Mouse (Mus musculus) midbrain, embryonic 16.5 days (tissue): ENCODE results near the gene Kcnq1. TPM values are rescaled to one million over a fixed set of nuclear protein-coding genes. Genes with fewer than 3 reads are reported as not detected.

Experiments used
- ATAC-seq: fragments of 200-750 bp; cut with Nextera tagmentation; 2 replicates; pipeline ENCODE4 v1.8.0; 2017; ENCODE audit warnings: moderate TSS enrichment
- H3K27ac ChIP-seq: fragments of 300-500 bp; sonication (generic); 2 replicates; pipeline ENCODE4 v1.5.1; 2014; ENCODE audit warnings: mild to moderate bottlenecking, low read length, mixed read lengths
- H3K27me3 ChIP-seq: fragments of 300-500 bp; sonication (generic); 2 replicates; pipeline ENCODE4 v1.6.1; 2014; ENCODE audit warnings: low read depth, low read length, mixed read lengths; ENCODE audit not compliant: control insufficient read depth, insufficient read depth
- H3K36me3 ChIP-seq: fragments of 300-500 bp; sonication (generic); 2 replicates; pipeline ENCODE4 v1.6.1; 2014; ENCODE audit warnings: mild to moderate bottlenecking, low read length, moderate library complexity, mixed read lengths; ENCODE audit not compliant: control insufficient read depth, insufficient read depth
- H3K4me1 ChIP-seq: fragments of 300-500 bp; sonication (generic); 2 replicates; pipeline ENCODE4 v1.6.1; 2014; ENCODE audit warnings: mild to moderate bottlenecking, low read length, mixed read lengths; ENCODE audit not compliant: control insufficient read depth, insufficient read depth
- H3K4me2 ChIP-seq: fragments of 300-500 bp; sonication (generic); 2 replicates; pipeline ENCODE4 v1.6.1; 2014; ENCODE audit warnings: mild to moderate bottlenecking, low read length, mixed read lengths
- H3K4me3 ChIP-seq: fragments of 300-500 bp; sonication (generic); 2 replicates; pipeline ENCODE4 v1.5.1; 2014; ENCODE audit warnings: low read depth, mild to moderate bottlenecking, low read length, moderate library complexity, mixed read lengths
- H3K9ac ChIP-seq: fragments of 300-500 bp; sonication (generic); 2 replicates; pipeline ENCODE4 v1.6.1; 2014; ENCODE audit warnings: low read depth, low read length, mixed read lengths
- H3K9me3 ChIP-seq: fragments of 300-500 bp; sonication (generic); replicated peaks from 2 replicates; pipeline ENCODE4 v1.6.1; 2014; ENCODE audit warnings: mild to moderate bottlenecking, low read length, mixed read lengths; ENCODE audit not compliant: control insufficient read depth, poor library complexity, severe bottlenecking
- WGBS: fragments of 180-500 bp; shearing (Covaris S2); extraction: QIAGEN DNeasy Blood & Tissue Kit; methylation state at CpG from one replicate; pipeline ENCODE4 v1.1.7; 2014; 5-methylcytosine and 5-hydroxymethylcytosine counted together
- polyA plus RNA-seq: library from polyadenylated mRNA; unstranded; fragments of >200 nt; fragmentation: Nextera tagmentation; extraction: Ambion mirVana; gene quantifications from 2 replicates; pipeline ENCODE4 v1.2.1, GENCODE M21; 2015

The Kcnq1 gene
- polyA plus RNA-seq, 1 experiment from 2014 or later, result 1.1 TPM

DNA sequence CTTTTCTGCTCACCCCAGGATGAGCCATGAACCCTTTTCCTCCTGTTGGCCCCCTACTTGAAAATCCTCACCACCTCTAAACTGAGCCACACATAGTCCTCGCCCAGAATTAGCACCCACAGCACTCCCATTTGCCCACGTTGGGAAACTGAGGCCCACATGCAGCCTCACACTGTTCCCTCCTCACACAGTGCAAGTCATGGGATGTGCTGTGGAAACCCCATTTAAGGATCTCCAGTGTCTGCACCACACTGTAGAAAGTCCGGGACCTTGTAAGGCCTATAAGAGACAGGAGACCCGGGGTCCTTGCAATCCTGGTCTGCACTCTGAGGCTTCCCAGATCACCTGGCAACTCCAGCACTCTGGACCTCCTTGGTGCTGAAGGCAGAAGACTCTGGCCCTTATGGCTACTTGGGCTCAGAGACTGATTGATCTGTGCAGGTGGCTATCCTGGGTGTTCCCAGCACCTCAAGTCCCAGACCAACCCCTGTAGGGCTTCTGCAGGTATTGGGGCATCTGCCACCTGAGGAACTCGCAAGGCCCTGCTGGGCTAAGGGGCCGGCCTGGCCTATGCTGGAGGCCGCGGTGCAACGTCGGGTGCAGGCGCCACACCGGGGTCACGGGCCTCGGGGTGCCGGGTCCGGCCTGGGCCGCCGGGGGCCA is 331.2 kb downstream of the Kcnq1 start:
- ATAC-seq, result peak; percentile 49

GRCm38 (mm10) chr7:143437894-143438581 is 331.9 kb downstream of the Kcnq1 start:
- no peaks in the 10 kb centered on the region for H3K36me3 ChIP-seq
- peak; percentile 52; the same call in 1 of the 2 replicates for ATAC-seq
- H3K4me3 ChIP-seq, result peak overlapping the region; percentile 48
- no peaks in the 10 kb centered on the region for H3K27me3 ChIP-seq
- peak overlapping the region; percentile 33 for H3K27ac ChIP-seq
- WGBS, result under 1% methylated on average over 46 of the region's 63 CpGs
- peak overlapping the region; percentile 93 for H3K4me2 ChIP-seq
- peaks cover 8% of the 10 kb centered on the region for H3K4me1 ChIP-seq
- no peaks in the 10 kb centered on the region for H3K9me3 ChIP-seq
- peak overlapping the region; percentile 78 for H3K9ac ChIP-seq

More for the DNA sequence above, 331.2 kb downstream of the Kcnq1 start:
- Histone ChIP-seq H3K9me3 (no peaks in the 10 kb centered on the region), H3K4me1 (peaks cover 8% of the 10 kb centered on the region), H3K4me2 (peak overlapping the region; percentile 93), H3K36me3 (no peaks in the 10 kb centered on the region), H3K9ac (peak overlapping the region; percentile 78), H3K4me3 (peak overlapping the region; percentile 48), H3K27me3 (no peaks in the 10 kb centered on the region), H3K27ac (peak overlapping the region; percentile 33)
- 17% methylated on average over 16 of the region's 18 CpGs for WGBS

- WGBS, result 70% methylated on average over 1 of the region's 1 CpGs
- no peak overlapping the region for H3K27ac ChIP-seq
These were observed 332.8 kb downstream of the Kcnq1 start for GRCm38 (mm10) chr7:143438965-143439364.

DNA sequence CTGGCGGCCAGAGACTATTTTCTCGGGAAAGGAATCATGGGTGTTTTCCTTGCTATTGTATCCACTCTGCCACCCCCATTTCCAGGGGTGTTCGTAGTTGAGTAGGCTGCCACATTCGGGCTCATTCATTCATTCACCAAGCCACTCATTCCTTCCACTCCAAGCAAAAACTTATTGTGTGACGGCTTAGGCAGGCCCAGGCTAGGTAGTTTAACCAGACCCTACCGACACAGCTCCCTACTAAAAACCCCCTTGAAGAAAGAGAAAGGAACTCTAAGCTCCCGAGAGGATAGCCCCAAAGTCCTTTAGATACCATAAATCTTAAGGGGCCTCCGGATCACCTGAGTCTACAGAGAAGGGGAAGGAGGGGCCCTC is 338.4 kb downstream of the Kcnq1 start:
- Histone ChIP-seq H3K27me3 (no peaks in the 10 kb centered on the region), H3K9ac (no peak overlapping the region), H3K4me1 (peaks cover 10% of the 10 kb centered on the region), H3K36me3 (no peaks in the 10 kb centered on the region), H3K9me3 (no peaks in the 10 kb centered on the region), H3K4me2 (no peak overlapping the region; the same call in 1 of the 2 replicates), H3K4me3 (no peak overlapping the region), H3K27ac (no peak overlapping the region)
- no peak for ATAC-seq
- WGBS, result 23% methylated on average over 8 of the region's 8 CpGs

More at GRCm38 (mm10) chr7:143438965-143439364, 332.8 kb downstream of the Kcnq1 start:
- peak overlapping the region; percentile 93 for H3K4me2 ChIP-seq
- no peak for ATAC-seq
- H3K27me3 ChIP-seq, result no peaks in the 10 kb centered on the region
- H3K9me3 ChIP-seq, result no peaks in the 10 kb centered on the region
- no peak overlapping the region for H3K9ac ChIP-seq
- no peak overlapping the region for H3K4me3 ChIP-seq
- H3K36me3 ChIP-seq, result no peaks in the 10 kb centered on the region
- H3K4me1 ChIP-seq, result peaks cover 8% of the 10 kb centered on the region

DNA sequence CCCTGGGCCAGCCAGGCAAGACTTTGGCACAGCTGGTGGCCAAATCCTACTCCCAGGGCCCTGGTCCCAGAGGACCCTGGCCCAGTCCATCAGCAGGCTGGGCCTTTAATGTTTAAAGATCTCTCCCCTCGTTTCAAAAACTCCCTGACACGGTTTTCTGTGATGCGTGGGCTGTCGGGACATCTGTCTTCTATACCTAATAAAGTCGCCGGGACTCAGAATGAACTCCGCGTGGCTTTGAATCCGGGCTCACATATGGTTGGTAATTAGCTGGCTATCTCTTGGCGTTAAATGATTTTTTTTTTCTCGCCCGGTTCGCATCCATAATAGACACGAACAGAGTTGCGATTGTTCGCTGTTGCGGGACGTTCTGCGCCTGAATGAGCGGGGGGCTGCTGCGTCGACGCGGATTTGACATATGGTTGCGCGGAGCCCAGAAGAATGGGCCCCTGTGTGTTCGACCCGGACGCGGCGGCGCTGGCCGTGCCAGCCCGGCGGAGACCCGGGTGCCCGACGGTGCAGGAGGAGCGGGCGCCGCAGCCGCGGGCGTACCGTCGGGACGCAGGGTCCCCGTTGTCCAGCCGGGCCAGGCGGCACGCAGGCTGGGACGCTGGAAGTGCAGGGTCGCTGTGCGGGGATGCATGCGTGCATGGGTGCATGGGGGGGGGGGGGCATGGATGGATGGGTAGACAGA is 338.9 kb downstream of the Kcnq1 start:
- peak overlapping the region; percentile 37 for H3K4me3 ChIP-seq
- peak overlapping the region; percentile 61 for H3K4me2 ChIP-seq
- H3K4me1 ChIP-seq, result peaks cover 10% of the 10 kb centered on the region
- 1% methylated on average over 55 of the region's 55 CpGs for WGBS
- no peak overlapping the region for H3K27ac ChIP-seq
- ATAC-seq, result peak; percentile 43; the same call in 1 of the 2 replicates
- H3K9me3 ChIP-seq, result no peaks in the 10 kb centered on the region
- no peaks in the 10 kb centered on the region for H3K27me3 ChIP-seq
- peak overlapping the region; percentile 61 for H3K9ac ChIP-seq
- no peaks in the 10 kb centered on the region for H3K36me3 ChIP-seq

- peak overlapping the region; percentile 61 for H3K9ac ChIP-seq
- no peaks in the 10 kb centered on the region for H3K9me3 ChIP-seq
- no peaks in the 10 kb centered on the region for H3K36me3 ChIP-seq
- H3K4me3 ChIP-seq, result peak overlapping the region; percentile 37
- H3K27me3 ChIP-seq, result no peaks in the 10 kb centered on the region
- 0 out of 2 replicates have a peak, but pooled peaks have one; percentile 46 for ATAC-seq
- no peak overlapping the region for H3K27ac ChIP-seq
- peak overlapping the region; percentile 61 for H3K4me2 ChIP-seq
- peaks cover 10% of the 10 kb centered on the region for H3K4me1 ChIP-seq
- 7% methylated on average over 53 of the region's 53 CpGs for WGBS
These were observed 339.7 kb downstream of the Kcnq1 start for GRCm38 (mm10) chr7:143445651-143446460.

DNA sequence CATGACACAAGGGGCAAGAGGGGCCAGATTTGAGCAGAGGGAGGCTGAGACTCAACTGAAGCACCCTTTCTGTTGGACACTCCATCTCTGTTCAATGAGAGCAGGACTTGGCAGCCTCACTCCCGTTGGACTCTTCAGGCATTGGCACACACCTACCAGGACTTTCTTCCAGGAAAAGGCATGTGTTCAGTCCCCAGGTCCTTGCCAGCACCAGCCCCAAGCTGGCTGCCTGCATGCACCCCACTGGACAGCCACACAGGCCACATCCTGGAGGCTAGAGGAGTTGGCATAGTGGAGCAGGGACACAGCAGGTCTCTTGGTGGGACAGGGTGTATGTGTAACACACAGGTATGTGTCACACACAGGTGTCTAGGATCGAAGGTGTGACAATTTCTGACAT is 341.0 kb downstream of the Kcnq1 start:
- Histone ChIP-seq H3K9ac (no peak overlapping the region), H3K27me3 (no peaks in the 10 kb centered on the region), H3K36me3 (no peaks in the 10 kb centered on the region), H3K27ac (no peak overlapping the region), H3K4me3 (no peak overlapping the region), H3K4me2 (no peak overlapping the region), H3K4me1 (peaks cover 10% of the 10 kb centered on the region), H3K9me3 (no peaks in the 10 kb centered on the region)
- WGBS, result 71% methylated on average over 2 of the region's 2 CpGs
- ATAC-seq, result no peak

DNA sequence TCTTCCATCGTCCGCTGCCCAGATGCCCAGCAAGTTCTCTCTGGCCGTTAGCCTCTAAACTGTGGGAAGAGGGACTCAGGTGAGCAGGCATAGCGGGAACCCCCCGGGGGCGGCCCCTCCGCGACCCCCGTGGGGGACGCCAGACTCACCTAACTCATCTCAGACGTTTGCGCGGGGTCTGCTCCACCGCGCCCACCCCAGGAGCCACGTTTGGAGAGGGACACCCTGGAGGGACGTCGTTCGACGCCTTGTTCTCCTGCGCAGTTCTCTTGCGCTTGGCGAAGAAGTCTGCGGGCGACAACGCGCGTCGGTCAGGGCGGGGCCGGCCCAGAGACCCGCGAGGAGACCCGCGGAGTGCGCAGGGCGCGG is 352.8 kb downstream of the Kcnq1 start:
- peak overlapping the region; percentile 50 for H3K4me3 ChIP-seq
- no peak overlapping the region for H3K27ac ChIP-seq
- ATAC-seq, result no peak
- no peaks in the 10 kb centered on the region for H3K36me3 ChIP-seq
- H3K9ac ChIP-seq, result peak overlapping the region; percentile 66
- no peaks in the 10 kb centered on the region for H3K4me1 ChIP-seq
- H3K4me2 ChIP-seq, result peak overlapping the region; percentile 56
- 32% methylated on average over 38 of the region's 38 CpGs for WGBS
- no peaks in the 10 kb centered on the region for H3K27me3 ChIP-seq
- peaks cover 17% of the 10 kb centered on the region for H3K9me3 ChIP-seq
